Mouse (Mus musculus) forebrain, postnatal 0 days (tissue): Measurements from ENCODE around the gene Zswim1. TPM values are rescaled to one million over a fixed set of nuclear protein-coding genes. Genes with fewer than 3 reads are reported as not detected.

Experiments used
- ATAC-seq: fragments of 200-750 bp; cut with Nextera tagmentation; 2 replicates; pipeline ENCODE4 v1.8.0; 2017; ENCODE audit warnings: mild to moderate bottlenecking, moderate library complexity
- DNase-seq: peaks from one replicate; pipeline ENCODE4 v3.0.0-alpha.2; 2015
- H3K27ac ChIP-seq: fragments of 300-500 bp; sonication (generic); 2 replicates; pipeline ENCODE4 v1.5.1; 2014; ENCODE audit warnings: low read depth, mild to moderate bottlenecking, antibody characterized with exemption, low read length, moderate library complexity, mixed read lengths
- H3K27me3 ChIP-seq: fragments of 300-500 bp; sonication (generic); 2 replicates; pipeline ENCODE4 v1.6.1; 2014; ENCODE audit warnings: mild to moderate bottlenecking, low read length, mixed read lengths; ENCODE audit not compliant: insufficient read depth
- H3K36me3 ChIP-seq: fragments of 300-500 bp; sonication (generic); 2 replicates; pipeline ENCODE4 v1.6.1; 2014; ENCODE audit warnings: mild to moderate bottlenecking, moderate library complexity; ENCODE audit not compliant: insufficient read depth
- H3K4me1 ChIP-seq: fragments of 300-500 bp; sonication (generic); 2 replicates; pipeline ENCODE4 v1.6.1; 2014; ENCODE audit warnings: antibody characterized with exemption; ENCODE audit not compliant: insufficient read depth
- H3K4me2 ChIP-seq: fragments of 300-500 bp; sonication (generic); 2 replicates; pipeline ENCODE4 v1.6.1; 2014; ENCODE audit warnings: low read depth, mild to moderate bottlenecking, moderate library complexity
- H3K4me3 ChIP-seq: fragments of 300-500 bp; sonication (generic); 2 replicates; pipeline ENCODE4 v1.5.1; 2014; ENCODE audit warnings: low read depth, low read length, mixed read lengths
- H3K9ac ChIP-seq: fragments of 300-500 bp; sonication (generic); 2 replicates; pipeline ENCODE4 v1.6.1; 2014; ENCODE audit warnings: mild to moderate bottlenecking
- H3K9me3 ChIP-seq: fragments of 300-500 bp; sonication (generic); 2 replicates; pipeline ENCODE4 v1.6.1; 2016; ENCODE audit warnings: low read length
- CTCF ChIP-seq: sonication (generic); IDR thresholded peaks from 2 replicates; pipeline ENCODE4 v1.5.1; 2016; ENCODE audit warnings: antibody characterized with exemption, control low read depth, low read depth
- WGBS: fragments of 180-500 bp; shearing (Covaris S2); extraction: QIAGEN DNeasy Blood & Tissue Kit; methylation state at CpG from one replicate; pipeline ENCODE4 v1.1.7; 2014; 5-methylcytosine and 5-hydroxymethylcytosine counted together
- polyA plus RNA-seq: library from polyadenylated mRNA; unstranded; fragments of >200 nt; fragmentation: Nextera tagmentation; extraction: Ambion mirVana; gene quantifications from 2 replicates; pipeline ENCODE4 v1.2.1, GENCODE M21; 2015
- total RNA-seq: library from RNA; depleted of rRNA; stranded (reverse); fragments of >200 nt; gene quantifications from 2 replicates; pipeline ENCODE4 v1.2.3, GENCODE M21; 2014

Gene Zswim1
- total and polyA plus RNA-seq, 2 experiments from 2014 or later = 18.6 to 32.6 TPM

DNA sequence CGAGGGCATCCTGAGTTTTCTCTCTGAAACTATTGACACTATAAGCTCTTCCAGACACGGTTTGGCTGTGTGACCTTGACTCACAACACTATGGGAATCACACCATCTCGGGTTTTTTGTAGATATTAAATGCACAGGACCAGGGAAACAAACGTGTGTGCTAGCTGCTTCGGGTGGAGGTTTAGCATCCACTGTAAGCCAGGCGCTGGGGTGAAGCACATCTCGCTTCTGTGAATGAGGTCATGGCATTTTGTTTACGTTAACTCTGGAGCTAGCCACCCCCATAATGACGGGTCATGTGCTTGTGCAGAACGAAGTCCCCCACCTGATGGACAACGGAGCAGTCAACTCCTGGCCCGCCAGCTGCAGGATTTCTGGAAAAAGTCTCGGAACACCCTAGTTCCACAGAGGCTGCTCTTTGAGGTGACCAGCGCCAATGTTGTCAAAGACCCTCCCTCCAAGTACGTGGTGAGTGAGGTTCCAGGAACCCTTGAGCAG is 36.0 kb upstream of the Zswim1 start:
- H3K9ac ChIP-seq = peak overlapping the region; percentile 82
- no peaks in the 10 kb centered on the region for H3K27me3 ChIP-seq
- H3K27ac ChIP-seq = peak overlapping the region; percentile 78
- H3K9me3 ChIP-seq = no peaks in the 10 kb centered on the region
- WGBS = 8% methylated on average over 15 of the region's 15 CpGs
- DNase-seq = no peak
- ATAC-seq = 0 out of 2 replicates have a peak, but pooled peaks have one; percentile 2
- H3K4me3 ChIP-seq = peak overlapping the region; percentile 76
- peaks cover 12% of the 10 kb centered on the region for H3K36me3 ChIP-seq
- TF ChIP-seq CTCF = no peak
- H3K4me2 ChIP-seq = peak overlapping the region; percentile 89
- peaks cover 4% of the 10 kb centered on the region for H3K4me1 ChIP-seq

DNA sequence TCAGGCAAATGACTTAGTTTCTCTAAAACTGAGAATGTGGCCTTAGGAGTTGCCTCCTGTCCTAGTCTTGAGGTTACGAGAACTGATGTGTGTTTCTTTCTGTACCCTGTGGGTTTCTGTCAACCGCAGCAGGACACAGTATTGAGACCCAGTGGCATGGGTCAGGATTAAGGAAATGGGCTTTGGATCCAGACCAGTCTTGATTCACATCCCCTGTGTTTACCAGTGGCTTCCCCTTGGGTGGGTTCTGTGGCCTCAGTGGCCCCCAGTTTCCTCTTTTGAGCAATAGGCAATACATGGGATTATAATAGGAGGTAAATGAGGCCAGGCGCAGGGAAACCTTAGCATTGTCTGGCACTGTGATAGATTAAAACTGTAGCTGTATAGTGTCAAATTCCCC is 35.5 kb upstream of the Zswim1 start:
- ATAC-seq (no peak), DNase-seq (no peak)
- no peak overlapping the region; the same call in 1 of the 2 replicates for H3K9ac ChIP-seq
- no peak for TF ChIP-seq CTCF
- peak overlapping the region; percentile 76 for H3K4me3 ChIP-seq
- H3K9me3 ChIP-seq = no peaks in the 10 kb centered on the region
- H3K27ac ChIP-seq = no peak overlapping the region
- peaks cover 4% of the 10 kb centered on the region for H3K4me1 ChIP-seq
- peak overlapping the region; percentile 89 for H3K4me2 ChIP-seq
- WGBS = 88% methylated on average over 3 of the region's 3 CpGs
- peaks cover 18% of the 10 kb centered on the region for H3K36me3 ChIP-seq
- no peaks in the 10 kb centered on the region for H3K27me3 ChIP-seq

DNA sequence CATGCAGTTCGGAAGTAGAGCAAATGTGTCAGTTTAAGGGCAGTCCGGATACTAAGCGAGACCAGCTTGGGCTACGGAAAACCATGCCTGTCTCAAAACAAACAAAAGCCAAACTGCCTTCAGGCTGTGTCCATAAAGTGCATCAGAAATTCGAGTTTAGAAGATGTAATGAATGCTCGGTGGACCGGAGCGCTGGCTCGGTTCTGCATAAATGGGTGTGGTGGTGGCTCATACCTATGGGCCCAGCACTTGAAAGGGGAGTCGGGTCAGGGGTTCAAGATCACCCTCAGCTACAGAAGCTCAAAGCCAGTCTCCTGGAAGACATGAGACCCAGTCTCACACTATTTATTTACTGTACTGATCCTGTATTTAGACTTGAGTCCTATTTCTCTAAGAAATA is 34.7 kb upstream of the Zswim1 start:
- Histone ChIP-seq H3K9me3 (no peaks in the 10 kb centered on the region), H3K4me1 (peaks cover 4% of the 10 kb centered on the region), H3K4me3 (no peak overlapping the region), H3K9ac (no peak overlapping the region), H3K36me3 (peaks cover 25% of the 10 kb centered on the region), H3K4me2 (no peak overlapping the region), H3K27ac (no peak overlapping the region), H3K27me3 (no peaks in the 10 kb centered on the region)
- ATAC-seq (no peak), DNase-seq (no peak)
- TF ChIP-seq CTCF = no peak
- WGBS = 87% methylated on average over 10 of the region's 10 CpGs

DNA sequence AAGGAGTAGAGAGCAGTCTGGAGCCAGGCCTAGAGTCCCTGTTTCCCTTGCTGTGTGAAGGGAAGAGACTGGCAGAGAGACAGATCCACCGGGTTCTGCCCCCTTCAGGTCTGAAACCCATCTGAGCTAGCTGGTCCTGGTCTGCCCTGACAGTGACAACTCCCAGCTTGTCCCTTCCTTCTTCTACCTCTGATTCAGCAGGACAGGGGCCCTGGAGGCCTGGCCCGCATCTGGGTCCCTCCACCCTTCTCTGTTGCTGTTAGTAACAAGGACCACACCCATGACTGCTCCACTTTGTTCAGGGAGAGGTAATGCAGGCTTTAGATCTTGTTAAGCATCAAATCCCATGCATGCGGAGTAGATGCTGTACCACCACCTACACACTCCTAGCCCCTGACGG is 34.1 kb upstream of the Zswim1 start:
- ATAC-seq (no peak), DNase-seq (no peak)
- no peaks in the 10 kb centered on the region for H3K9me3 ChIP-seq
- 0 out of 2 replicates have a peak overlapping the region, but pooled peaks have one; percentile 26 for H3K9ac ChIP-seq
- 70% methylated on average over 4 of the region's 4 CpGs for WGBS
- H3K27ac ChIP-seq = no peak overlapping the region
- H3K4me2 ChIP-seq = no peak overlapping the region
- H3K4me1 ChIP-seq = peaks cover 4% of the 10 kb centered on the region
- H3K27me3 ChIP-seq = no peaks in the 10 kb centered on the region
- TF ChIP-seq CTCF = no peak
- H3K4me3 ChIP-seq = no peak overlapping the region
- peaks cover 32% of the 10 kb centered on the region for H3K36me3 ChIP-seq

DNA sequence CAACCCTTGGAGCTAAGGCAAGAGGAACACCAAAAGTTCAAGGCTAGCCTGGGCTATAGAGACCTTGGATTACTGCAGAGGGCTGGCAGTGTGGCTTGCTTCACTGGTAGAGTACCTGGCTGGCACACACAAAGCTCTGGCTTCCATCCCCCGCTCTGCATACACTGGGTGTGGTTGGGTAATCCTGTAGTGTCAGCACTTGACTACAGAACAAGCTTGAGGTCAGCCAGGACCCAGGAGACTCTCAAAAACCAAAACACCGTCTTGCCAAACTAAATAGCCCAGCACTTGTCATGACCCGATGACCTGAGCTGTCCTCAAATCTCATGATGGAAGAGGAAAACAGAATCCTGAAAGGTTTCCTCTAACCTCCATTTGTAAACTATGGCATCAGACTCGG is 32.0 kb upstream of the Zswim1 start:
- Histone ChIP-seq H3K27me3 (no peaks in the 10 kb centered on the region), H3K9ac (no peak overlapping the region), H3K4me1 (no peaks in the 10 kb centered on the region; the same call in 1 of the 2 replicates), H3K4me2 (no peak overlapping the region), H3K27ac (no peak overlapping the region), H3K36me3 (peaks cover 44% of the 10 kb centered on the region), H3K4me3 (no peak overlapping the region), H3K9me3 (no peaks in the 10 kb centered on the region)
- DNase-seq (no peak), ATAC-seq (no peak)
- WGBS = 90% methylated on average over 4 of the region's 4 CpGs
- TF ChIP-seq CTCF = no peak

DNA sequence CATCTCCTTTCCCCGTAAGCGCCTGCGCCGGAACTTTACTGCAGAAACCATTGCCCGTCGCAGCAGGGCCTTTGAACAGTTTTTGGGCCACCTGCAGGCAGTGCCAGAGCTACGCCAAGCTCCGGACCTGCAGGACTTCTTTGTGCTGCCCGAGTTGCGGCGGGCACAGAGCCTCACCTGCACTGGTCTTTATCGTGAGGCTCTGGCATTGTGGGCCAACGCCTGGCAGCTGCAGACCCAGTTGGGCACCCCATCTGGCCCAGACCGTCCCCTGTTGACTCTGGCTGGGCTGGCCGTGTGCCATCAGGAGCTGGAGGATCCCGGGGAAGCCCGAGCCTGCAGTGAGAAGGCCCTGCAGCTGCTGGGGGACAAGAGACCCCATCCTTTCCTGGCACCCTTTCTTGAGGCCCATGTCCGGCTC is 30.6 kb upstream of the Zswim1 start:
- no peak overlapping the region for H3K4me2 ChIP-seq
- 84% methylated on average over 18 of the region's 18 CpGs for WGBS
- no peak overlapping the region for H3K4me3 ChIP-seq
- TF ChIP-seq CTCF = no peak
- H3K36me3 ChIP-seq = peaks cover 55% of the 10 kb centered on the region
- no peak overlapping the region for H3K9ac ChIP-seq
- no peaks in the 10 kb centered on the region for H3K9me3 ChIP-seq
- H3K27ac ChIP-seq = no peak overlapping the region
- no peaks in the 10 kb centered on the region; the same call in 1 of the 2 replicates for H3K4me1 ChIP-seq
- no peaks in the 10 kb centered on the region for H3K27me3 ChIP-seq
- DNase-seq (no peak), ATAC-seq (no peak)

DNA sequence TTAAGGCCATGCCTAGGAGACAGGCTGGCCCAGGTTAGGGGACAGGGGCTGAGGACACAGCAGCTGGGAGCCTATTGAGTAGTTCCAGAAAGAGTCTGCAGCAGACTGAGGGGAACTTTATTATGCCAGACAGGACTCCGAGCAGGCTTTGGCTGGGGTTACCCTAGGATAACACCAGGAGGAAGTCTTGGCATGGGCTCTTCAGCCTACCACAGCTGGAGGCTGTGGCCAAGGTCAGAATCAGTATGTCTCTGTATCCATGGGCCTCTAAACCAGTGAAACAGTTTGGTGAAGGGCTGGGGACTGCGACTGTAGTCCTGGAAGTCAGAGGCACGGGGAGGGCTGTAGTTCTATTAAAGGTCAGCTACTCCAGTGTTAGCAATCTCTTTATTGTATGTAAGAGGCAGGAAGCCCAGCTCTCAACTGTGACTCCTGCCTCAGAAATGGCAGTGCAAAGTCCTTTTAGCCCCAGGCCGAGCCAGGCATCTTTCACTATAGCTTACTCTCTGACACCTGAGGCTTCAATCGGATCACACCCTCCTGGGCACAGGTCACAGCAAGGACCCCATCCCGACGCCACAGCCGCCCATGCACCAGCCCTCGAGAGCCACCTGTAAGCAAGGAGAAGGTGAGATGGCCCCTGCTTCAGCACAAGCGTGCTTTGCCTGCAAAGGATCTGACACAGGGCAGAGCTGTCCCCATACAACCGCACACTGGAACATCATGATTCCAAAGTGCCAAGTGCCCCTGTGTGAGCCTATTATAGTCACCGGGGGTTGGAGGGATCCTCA is 29.9 kb upstream of the Zswim1 start:
- DNase-seq (no peak), ATAC-seq (no peak)
- no peaks in the 10 kb centered on the region for H3K4me1 ChIP-seq
- TF ChIP-seq CTCF = no peak
- H3K4me3 ChIP-seq = no peak overlapping the region
- no peak overlapping the region for H3K27ac ChIP-seq
- H3K36me3 ChIP-seq = peaks cover 58% of the 10 kb centered on the region
- no peaks in the 10 kb centered on the region for H3K9me3 ChIP-seq
- 93% methylated on average over 12 of the region's 12 CpGs for WGBS
- H3K9ac ChIP-seq = no peak overlapping the region
- no peak overlapping the region for H3K4me2 ChIP-seq
- no peaks in the 10 kb centered on the region for H3K27me3 ChIP-seq
